Comparison of ENCODE assay signal across 8 mouse cellular contexts in genomic region chr2:151008517-151008932, GRCm38 (mm10). TPM values are rescaled to one million over a fixed set of nuclear protein-coding genes. Genes with fewer than 3 reads are reported as not detected.
DNase-seq lines count a peak whose midpoint lies in the region; ATAC-seq and TF ChIP-seq lines count a peak whose summit lies in the region.

No protein-coding gene starts in this region.

- ATAC-seq in embryonic facial prominence, embryonic 15.5 days (ENCODE audit: insufficient number of reproducible peaks, low FRiP score, low TSS enrichment, low read depth): no peak
- no peak for ATAC-seq in intestine, postnatal 0 days
- peak; percentile 65 for ATAC-seq in neural tube, embryonic 12.5 days (ENCODE audit: low FRiP score, low read depth)

- no peaks in the 10 kb centered on the region for H3K9me3 ChIP-seq in heart, embryonic 10.5 days
- no peaks in the 10 kb centered on the region for H3K9me3 ChIP-seq in ES-Bruce4 (replicated peaks; ENCODE audit: control insufficient read depth, insufficient read depth, low read length, poor library complexity, severe bottlenecking)
- no peaks in the 10 kb centered on the region for H3K9me3 ChIP-seq in embryonic facial prominence, embryonic 15.5 days (replicated peaks)
- H3K9me3 ChIP-seq in intestine, postnatal 0 days (ENCODE audit: control insufficient read depth): no peaks in the 10 kb centered on the region
- no peaks in the 10 kb centered on the region for H3K9me3 ChIP-seq in neural tube, embryonic 12.5 days

- H3K4me1 ChIP-seq in heart, embryonic 10.5 days: 0 out of 2 replicates have a peak, but pooled peaks cover 17% of the 10 kb centered on the region
- H3K4me1 ChIP-seq in ES-Bruce4 (ENCODE audit: control insufficient read depth, insufficient read depth, low read length): no peaks in the 10 kb centered on the region
- H3K4me1 ChIP-seq in embryonic facial prominence, embryonic 15.5 days: peaks cover 18% of the 10 kb centered on the region; the same call in 1 of the 2 replicates
- H3K4me1 ChIP-seq in intestine, postnatal 0 days (replicated peaks; ENCODE audit: control insufficient read depth, insufficient read depth, low read length): 0 out of 2 replicates have a peak, but pooled peaks cover 5% of the 10 kb centered on the region
- peaks cover 13% of the 10 kb centered on the region; the same call in 1 of the 2 replicates for H3K4me1 ChIP-seq in neural tube, embryonic 12.5 days

- peak overlapping the region; percentile 76 for H3K9ac ChIP-seq in ES-Bruce4 (ENCODE audit: low read depth, poor library complexity, severe bottlenecking)
- peak overlapping the region; percentile 60 for H3K9ac ChIP-seq in embryonic facial prominence, embryonic 15.5 days
- peak overlapping the region; percentile 78 for H3K9ac ChIP-seq in intestine, postnatal 0 days (ENCODE audit: low read depth, low read length)
- H3K9ac ChIP-seq in neural tube, embryonic 12.5 days: peak overlapping the region; percentile 85

- peak overlapping the region; percentile 89 for H3K27ac ChIP-seq in heart, embryonic 10.5 days
- H3K27ac ChIP-seq in ES-Bruce4 (ENCODE audit: insufficient read depth, low read length): no peak overlapping the region
- H3K27ac ChIP-seq in embryonic facial prominence, embryonic 15.5 days (replicated peaks): 0 out of 2 replicates have a peak overlapping the region, but pooled peaks have one; percentile 67
- no peak overlapping the region for H3K27ac ChIP-seq in intestine, postnatal 0 days (ENCODE audit: low read depth, low read length)
- no peak overlapping the region for H3K27ac ChIP-seq in neural tube, embryonic 12.5 days

- H3K4me2 ChIP-seq in embryonic facial prominence, embryonic 15.5 days (replicated peaks): peak overlapping the region; percentile 86
- H3K4me2 ChIP-seq in intestine, postnatal 0 days (replicated peaks; ENCODE audit: low read depth): peak overlapping the region; percentile 93
- peak overlapping the region; percentile 88 for H3K4me2 ChIP-seq in neural tube, embryonic 12.5 days (replicated peaks)

- DNase-seq in heart, embryonic 10.5 days (ENCODE audit: low spot score): peak; percentile 87
- DNase-seq in heart, adult 9 months (ENCODE audit: low spot score in 2 of 2): no peak
- DNase-seq in gastrocnemius, adult 8-10 months (ENCODE audit: low spot score in 2 of 2): no peak
- no peak for DNase-seq in thymus, postnatal 0 days (ENCODE audit: low spot score)

- WGBS in heart, embryonic 10.5 days: under 1% methylated on average over 21 of the region's 21 CpGs
- under 1% methylated on average over 21 of the region's 21 CpGs for WGBS in embryonic facial prominence, embryonic 15.5 days
- under 1% methylated on average over 21 of the region's 21 CpGs for WGBS in intestine, postnatal 0 days
- WGBS in neural tube, embryonic 12.5 days: under 1% methylated on average over 21 of the region's 21 CpGs

- peak overlapping the region; percentile 74 for H3K4me3 ChIP-seq in heart, embryonic 10.5 days
- peak overlapping the region; percentile 91 for H3K4me3 ChIP-seq in ES-Bruce4 (ENCODE audit: low read depth, low read length)
- peak overlapping the region; percentile 75 for H3K4me3 ChIP-seq in embryonic facial prominence, embryonic 15.5 days (replicated peaks)
- peak overlapping the region; percentile 66 for H3K4me3 ChIP-seq in intestine, postnatal 0 days (ENCODE audit: low read depth, low read length)
- peak overlapping the region; percentile 71 for H3K4me3 ChIP-seq in neural tube, embryonic 12.5 days

- TF ChIP-seq CTCF in ES-Bruce4 (IDR thresholded peaks at IDR 0.05; ENCODE audit: low read depth, low read length): no peak
- TF ChIP-seq CTCF in intestine, postnatal 0 days (IDR thresholded peaks at IDR 0.05; ENCODE audit: low read depth): no peak

- peaks cover 3% of the 10 kb centered on the region; the same call in 1 of the 2 replicates for H3K27me3 ChIP-seq in heart, embryonic 10.5 days (ENCODE audit: insufficient read depth, poor library complexity, severe bottlenecking)
- no peaks in the 10 kb centered on the region for H3K27me3 ChIP-seq in ES-Bruce4 (ENCODE audit: control insufficient read depth, insufficient read depth, low read length, poor library complexity, severe bottlenecking)
- H3K27me3 ChIP-seq in embryonic facial prominence, embryonic 15.5 days: 0 out of 2 replicates have a peak, but pooled peaks cover 3% of the 10 kb centered on the region
- H3K27me3 ChIP-seq in intestine, postnatal 0 days (replicated peaks; ENCODE audit: control insufficient read depth, insufficient read depth, low read length): 0 out of 2 replicates have a peak, but pooled peaks cover 13% of the 10 kb centered on the region
- no peaks in the 10 kb centered on the region for H3K27me3 ChIP-seq in neural tube, embryonic 12.5 days (replicated peaks)

- no peaks in the 10 kb centered on the region for H3K36me3 ChIP-seq in heart, embryonic 10.5 days
- H3K36me3 ChIP-seq in ES-Bruce4 (ENCODE audit: control insufficient read depth, insufficient read depth, low read length, poor library complexity, severe bottlenecking): no peaks in the 10 kb centered on the region
- H3K36me3 ChIP-seq in embryonic facial prominence, embryonic 15.5 days: no peaks in the 10 kb centered on the region
- no peaks in the 10 kb centered on the region for H3K36me3 ChIP-seq in intestine, postnatal 0 days (ENCODE audit: control insufficient read depth, insufficient read depth)
- H3K36me3 ChIP-seq in neural tube, embryonic 12.5 days: no peaks in the 10 kb centered on the region

- no peak for TF ChIP-seq EP300 in ES-Bruce4 (IDR thresholded peaks at IDR 0.05; ENCODE audit: insufficient read depth, low read depth, low read length)

- TF ChIP-seq POLR2A in ES-Bruce4 (IDR thresholded peaks at IDR 0.05; ENCODE audit: insufficient read depth, low read length): no peak

RNA-seq across cellular contexts. Expression of gene Ninl, which starts 30.7 kb away (rescaled TPM):
- 10.3 and 10.9 TPM in 2 replicates for polyA plus RNA-seq in heart, embryonic 10.5 days (2016; fragmentation: Nextera tagmentation; extraction: Ambion mirVana)
- polyA plus RNA-seq in ES-Bruce4 (2011; ENCODE audit: insufficient read depth, insufficient read length, low read depth, missing spikeins): 19.1 and 24.7 TPM in 2 replicates
- 6.7 and 6.8 TPM in 2 replicates for polyA plus RNA-seq in embryonic facial prominence, embryonic 15.5 days (2015; fragmentation: Nextera tagmentation; extraction: Ambion mirVana)
- 1.3 and 1.5 TPM in 2 replicates for polyA plus RNA-seq in intestine, postnatal 0 days (2015; fragmentation: Nextera tagmentation; extraction: Ambion mirVana)
- polyA plus RNA-seq in neural tube, embryonic 12.5 days (2016; fragmentation: Nextera tagmentation; extraction: Ambion mirVana): 13.3 and 13.6 TPM in 2 replicates
- total RNA-seq in gastrocnemius, adult 8-10 months (2022): under 1 TPM in 2 of 4 experiments, not detected in 2; 0.22 to 0.65 TPM
- 0.98 and 1.4 TPM in 2 replicates for polyA plus RNA-seq in thymus, postnatal 0 days (2015; fragmentation: Nextera tagmentation; extraction: Ambion mirVana)

RNA-seq across cellular contexts. Expression of gene Nanp, which starts 30.7 kb away (rescaled TPM):
- polyA plus RNA-seq in heart, embryonic 10.5 days (2016; fragmentation: Nextera tagmentation; extraction: Ambion mirVana): 33.2 and 39.9 TPM in 2 replicates
- 18.0 and 20.0 TPM in 2 replicates for polyA plus RNA-seq in ES-Bruce4 (2011; ENCODE audit: insufficient read depth, insufficient read length, low read depth, missing spikeins)
- polyA plus RNA-seq in embryonic facial prominence, embryonic 15.5 days (2015; fragmentation: Nextera tagmentation; extraction: Ambion mirVana): 42.0 and 43.9 TPM in 2 replicates
- polyA plus RNA-seq in intestine, postnatal 0 days (2015; fragmentation: Nextera tagmentation; extraction: Ambion mirVana): 59.9 and 64.2 TPM in 2 replicates
- 35.2 and 39.9 TPM in 2 replicates for polyA plus RNA-seq in neural tube, embryonic 12.5 days (2016; fragmentation: Nextera tagmentation; extraction: Ambion mirVana)
- 1 to 10 TPM; 2.6 to 3.8 (median 3.2) TPM for total RNA-seq in gastrocnemius, adult 8-10 months (2022)
- 45.6 and 46.8 TPM in 2 replicates for polyA plus RNA-seq in thymus, postnatal 0 days (2015; fragmentation: Nextera tagmentation; extraction: Ambion mirVana)

Comparison
In these comparisons a context has a peak if more than half of its experiments do, and no peak if none do; other contexts are left out.
1. H3K27ac ChIP-seq: peak in heart, embryonic 10.5 days (single experiment) and embryonic facial prominence, embryonic 15.5 days (single experiment); none in ES-Bruce4 (single experiment), intestine, postnatal 0 days (single experiment) and neural tube, embryonic 12.5 days (single experiment).
2. Peak in every context shown above with its lines, with median percentiles within 50 percentile points of each other: H3K4me3 ChIP-seq, H3K9ac ChIP-seq and H3K4me2 ChIP-seq.